Mouse (Mus musculus) cerebellum, postnatal 14 days (tissue): Measurements from ENCODE around the gene Unc13b.

ENCODE experiments used
- DNase-seq, 2 experiments: peaks; one replicate each; pipeline ENCODE4 v3.0.0; 2021; ENCODE audit warnings: mixed read lengths in 2 of 2

The Unc13b gene

DNA sequence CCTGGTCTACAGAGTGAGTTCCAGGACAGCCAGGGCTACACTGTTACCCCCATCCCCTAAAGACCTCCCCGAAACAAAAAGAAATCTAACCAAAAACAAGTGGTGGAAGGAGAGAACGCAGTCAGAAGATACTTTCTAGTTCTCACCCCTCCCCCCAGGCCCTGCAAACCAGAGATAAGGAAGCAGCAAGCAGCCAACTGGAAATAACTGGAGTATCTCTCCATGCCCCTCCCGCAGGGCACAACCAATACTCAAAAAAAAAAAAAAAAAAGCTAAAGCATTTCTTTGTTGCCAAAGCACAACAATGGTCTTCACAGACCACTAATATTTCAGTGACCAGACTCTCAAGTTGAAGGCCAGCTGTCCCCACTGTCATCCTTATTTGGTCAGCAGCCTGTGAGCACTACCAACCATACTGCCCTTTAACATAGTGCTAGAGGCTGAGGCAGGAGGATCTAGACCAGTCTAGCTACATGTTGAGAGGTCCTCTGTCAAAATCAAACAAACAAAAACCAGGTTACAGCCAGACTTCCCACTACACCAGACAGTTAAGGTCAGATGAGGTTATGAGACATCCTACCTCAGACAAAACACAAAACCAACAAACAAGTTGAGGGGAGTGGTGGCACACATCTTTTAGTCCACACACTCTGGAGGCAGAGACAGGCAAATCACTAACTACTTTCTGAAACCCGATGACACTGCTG lies 20.7 kb upstream of the Unc13b start:
- DNase-seq: peak in 1 of 2 experiments; percentile 25

- peak; percentile 50 to 62 for DNase-seq
These were observed 19.9 kb upstream of the Unc13b start for GRCm38 (mm10) chr4:43038567-43039495.

DNA sequence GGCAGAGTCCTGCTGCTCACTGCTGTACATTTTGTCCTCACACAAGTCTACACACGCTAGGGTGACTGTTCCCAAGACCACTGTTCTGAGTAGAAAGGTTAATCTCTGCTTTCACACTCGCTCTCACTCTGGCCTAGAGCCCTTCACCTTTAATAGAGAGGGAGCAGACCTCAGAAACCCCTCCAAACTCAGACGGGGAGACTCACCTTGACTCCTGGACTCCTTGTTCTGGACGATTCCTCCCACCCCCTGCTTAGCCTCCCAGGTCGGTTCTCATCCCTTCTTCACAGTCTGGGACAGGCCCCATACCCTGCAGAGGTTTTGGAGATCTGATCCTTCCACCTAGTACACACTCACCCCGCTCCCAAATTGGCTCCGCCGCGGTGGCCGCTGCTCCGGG lies 19.1 kb upstream of the Unc13b start:
- no peak for DNase-seq

GRCm38 (mm10) chr4:43040114-43040572 lies 18.6 kb upstream of the Unc13b start:
- DNase-seq: peak; percentile 94 to 96

DNA sequence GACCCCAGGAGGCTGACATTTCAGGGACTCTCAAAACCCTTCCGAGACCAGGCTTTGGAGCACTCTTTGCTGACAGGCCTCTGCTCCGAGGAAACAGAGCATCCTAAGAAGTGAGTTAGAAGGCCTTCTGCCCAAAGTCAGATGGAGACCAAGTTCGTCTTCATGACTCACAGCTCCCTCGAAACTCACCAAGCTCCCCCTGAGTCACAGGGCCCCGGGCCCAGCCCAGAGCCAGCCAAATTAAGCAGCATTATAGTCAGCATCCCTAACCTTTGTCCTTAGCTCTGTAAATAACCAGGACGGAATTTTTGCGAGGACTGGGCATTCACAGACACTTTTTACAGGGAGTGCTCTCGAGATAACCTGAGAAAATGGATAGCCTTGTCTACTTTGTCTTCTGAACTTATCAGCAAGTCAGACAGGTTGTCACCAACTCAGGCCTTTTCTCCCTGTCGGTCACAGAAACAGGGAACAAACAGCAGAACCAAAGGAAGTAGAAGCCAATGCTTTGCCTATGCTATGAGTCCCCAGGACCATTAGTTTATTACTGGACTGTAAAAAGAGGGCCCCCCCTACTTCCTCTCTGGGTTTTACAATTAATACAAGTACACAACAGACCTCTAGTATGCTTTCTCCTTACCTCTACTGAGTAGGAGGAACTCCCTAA lies 17.7 kb upstream of the Unc13b start:
- no peak for DNase-seq

DNA sequence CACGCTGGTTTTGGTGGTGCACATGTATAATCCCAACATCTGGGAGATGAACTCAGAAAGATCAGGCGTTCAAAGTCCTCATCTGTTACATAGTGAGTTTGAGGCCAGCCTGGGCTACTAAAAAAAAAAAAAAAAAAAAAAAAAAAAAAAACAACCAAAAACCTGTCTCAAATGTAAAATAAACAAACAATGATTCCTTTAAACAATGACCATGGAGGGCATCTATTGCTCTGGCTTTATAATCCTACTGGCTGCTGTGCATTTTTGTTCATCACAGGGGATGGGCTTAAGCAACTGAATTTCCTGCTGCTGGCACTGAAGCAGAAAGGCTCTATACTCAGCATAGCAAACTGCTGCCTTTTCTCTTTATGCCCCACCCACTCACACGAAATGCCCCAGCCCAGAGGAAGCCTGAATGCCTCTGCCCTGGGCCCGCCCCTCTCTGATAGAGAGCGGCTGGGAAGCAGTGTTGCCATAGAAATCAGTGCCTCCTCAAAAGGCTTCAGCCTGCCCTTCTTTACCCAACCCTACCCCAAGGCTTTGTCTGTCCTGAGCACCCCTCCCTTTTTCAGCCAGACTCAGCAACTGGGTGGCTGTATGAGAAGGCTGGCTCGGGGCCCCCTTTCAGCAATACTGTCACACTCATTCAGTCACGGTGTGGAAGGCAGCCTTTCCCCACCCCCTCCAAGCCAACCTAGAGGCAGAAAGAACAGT lies 15.0 kb upstream of the Unc13b start:
- DNase-seq: peak in 1 of 2 experiments; percentile 47

- peak in 1 of 2 experiments; percentile 22 for DNase-seq
These were observed 14.1 kb upstream of the Unc13b start for GRCm38 (mm10) chr4:43044673-43045072.

GRCm38 (mm10) chr4:43045285-43045658 lies 13.5 kb upstream of the Unc13b start:
- DNase-seq: peak in 1 of 2 experiments; percentile 68

GRCm38 (mm10) chr4:43045659-43046302 lies 13.0 kb upstream of the Unc13b start, which contains the start of gene Fam214b:
Gene Fam214b (minus strand): TSS chr4:43046220.
- DNase-seq: peak; percentile 96 to 98

- no peak for DNase-seq
These were observed 12.1 kb upstream of the Unc13b start for GRCm38 (mm10) chr4:43046607-43047006.

DNA sequence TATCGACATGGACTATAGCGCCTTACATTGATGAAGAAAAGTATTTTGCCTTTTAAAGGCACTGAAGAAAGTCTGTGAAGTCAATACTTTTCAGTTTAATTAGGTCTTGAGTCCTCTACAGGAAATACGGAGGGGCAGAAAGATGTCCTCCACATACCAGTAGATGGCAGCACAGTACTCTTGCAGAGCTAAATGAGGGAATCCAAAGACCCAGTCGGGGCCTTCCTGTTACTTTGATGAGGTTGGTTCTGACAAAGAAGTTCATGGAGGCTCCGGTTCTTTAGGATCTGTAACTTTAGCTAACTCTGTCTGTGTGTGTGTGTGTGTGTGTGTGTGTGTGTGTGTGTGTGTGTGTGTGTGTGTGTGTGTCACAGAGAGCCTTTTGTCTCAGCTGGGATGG lies 11.5 kb upstream of the Unc13b start:
- peak; percentile 84 to 85 for DNase-seq

DNA sequence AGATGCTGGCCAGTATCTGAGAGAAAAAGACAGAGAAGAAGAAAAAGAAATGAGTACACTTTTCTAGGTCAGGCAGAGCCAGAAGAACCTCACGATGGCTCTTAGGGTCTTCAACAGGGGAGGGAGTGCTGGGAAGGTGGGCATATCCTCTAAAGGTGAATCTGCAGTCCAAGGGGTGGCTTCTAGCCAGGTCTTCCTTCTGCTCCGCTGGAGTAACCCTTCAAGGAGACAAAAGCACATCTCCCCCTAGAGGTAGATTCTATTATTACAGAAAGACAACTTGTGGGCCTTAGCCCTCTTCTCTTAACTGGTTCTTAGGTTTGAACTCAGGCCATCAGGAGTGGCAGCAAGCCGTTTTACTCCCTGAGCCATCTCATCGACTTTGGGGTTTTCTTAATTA lies 6.1 kb upstream of the Unc13b start:
- peak; percentile 82 to 89 for DNase-seq

DNA sequence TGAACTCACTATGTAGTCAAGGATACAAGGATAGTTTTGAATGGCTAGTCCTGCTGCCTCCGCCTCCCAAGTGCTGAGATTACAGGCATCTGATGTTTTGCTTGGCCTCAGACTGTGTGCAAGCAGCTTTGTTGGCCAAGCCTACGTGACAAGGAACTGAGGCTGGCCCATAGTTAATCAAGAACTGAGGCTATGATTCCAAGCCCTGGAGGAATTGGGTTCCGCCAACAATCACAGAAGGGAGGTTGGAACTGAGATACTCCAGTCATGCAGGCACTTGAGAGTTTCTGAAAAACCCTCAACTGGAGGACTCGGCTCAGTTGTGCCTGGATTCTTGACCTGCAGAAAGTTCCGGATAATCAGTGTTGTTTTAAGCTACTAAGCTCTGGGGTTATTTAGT lies 1.1 kb upstream of the Unc13b start:
- DNase-seq: no peak

GRCm38 (mm10) chr4:43058392-43058752 lies 381 bp upstream of the Unc13b start:
- DNase-seq: no peak

DNA sequence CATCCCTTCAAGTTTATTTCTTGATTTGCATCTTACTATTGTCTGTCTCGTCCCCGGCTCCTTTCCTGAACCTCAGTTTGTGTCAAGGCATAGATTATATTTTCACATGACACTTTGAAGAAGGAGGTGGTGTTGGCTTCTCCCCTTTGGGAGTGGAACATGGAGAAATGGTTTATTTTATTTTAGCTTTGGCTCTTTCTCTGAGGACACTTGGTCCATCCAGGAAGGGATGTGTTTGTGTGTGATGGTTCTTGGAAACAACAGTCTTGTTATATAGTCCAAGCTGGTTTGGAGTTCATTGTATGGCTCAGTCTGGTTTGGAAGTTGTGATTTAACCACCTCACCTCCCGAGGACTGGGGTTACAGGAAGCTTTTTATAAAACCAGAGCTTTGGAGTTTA lies 944 bp downstream of the Unc13b start:
- DNase-seq: no peak

- DNase-seq: no peak
These were observed 1.5 kb downstream of the Unc13b start for GRCm38 (mm10) chr4:43060286-43060685.

- DNase-seq: no peak
These were observed 6.7 kb downstream of the Unc13b start for GRCm38 (mm10) chr4:43065471-43065870.

- DNase-seq: no peak
These were observed 16.2 kb downstream of the Unc13b start for GRCm38 (mm10) chr4:43074923-43075322.

GRCm38 (mm10) chr4:43078071-43078718 lies 19.4 kb downstream of the Unc13b start:
- no peak for DNase-seq

DNA sequence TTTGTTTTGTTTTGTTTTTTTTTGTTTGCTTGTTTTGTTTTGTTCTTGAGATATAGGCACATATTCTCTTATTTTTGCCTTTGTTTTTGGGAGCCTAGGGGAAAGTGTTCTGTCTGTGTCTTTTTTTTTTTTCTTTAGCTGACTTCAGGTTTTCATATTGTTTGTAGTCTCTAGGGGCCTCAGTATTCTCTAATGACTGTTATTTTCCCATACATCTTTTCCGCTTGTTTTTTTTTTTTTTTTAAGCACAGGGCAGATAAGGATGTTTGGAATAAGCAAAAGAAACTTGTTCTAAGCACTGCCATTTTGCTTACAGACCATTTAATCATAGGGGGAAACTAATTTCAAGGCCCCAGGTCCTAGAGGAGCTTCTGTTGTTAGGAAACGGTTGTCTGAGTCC lies 23.7 kb downstream of the Unc13b start:
- no peak for DNase-seq

DNA sequence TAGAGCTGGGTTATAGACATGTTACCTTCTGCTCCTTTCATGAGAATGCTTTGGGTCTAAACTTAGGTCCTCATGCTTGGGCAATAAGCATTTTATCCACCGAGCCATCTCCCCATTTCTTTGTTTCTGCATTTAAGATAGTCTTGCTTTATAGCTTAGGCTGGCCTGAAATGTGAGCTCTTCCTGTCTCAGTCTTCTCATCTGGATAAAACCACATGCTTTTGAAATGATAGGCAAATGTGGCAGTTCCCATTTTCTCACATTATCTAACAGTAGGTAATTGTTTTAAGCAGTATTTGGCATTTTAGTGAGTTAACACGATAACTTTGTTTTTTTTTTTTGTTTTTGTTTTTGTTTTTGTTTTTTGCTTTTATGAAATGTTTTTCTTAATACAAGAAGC lies 31.2 kb downstream of the Unc13b start:
- no peak for DNase-seq

GRCm38 (mm10) chr4:43091183-43091582 lies 32.4 kb downstream of the Unc13b start:
- no peak for DNase-seq
